Mouse (Mus musculus) left cerebral cortex, postnatal 4 days (tissue): ENCODE measurements around the gene Zfp326. TPM values are rescaled to one million over a fixed set of nuclear protein-coding genes. Genes with fewer than 3 reads are reported as not detected.
A peak's percentile ranks its signal among the peaks of the same experiment; 100 is the strongest.
"Not testable (repeated sequence)": the region's sequence is repeated elsewhere in the genome, so short reads cannot be mapped to it uniquely, and the experiment has no call there.

Experiments used
- DNase-seq: peaks from one replicate; pipeline ENCODE4 v3.0.0-alpha.2; 2022
- intact Hi-C: fragments of 180-260 bp; cut with DNase I; formaldehyde crosslinking; loops from one replicate; pipeline ENCODE4 v1.15.1; 2025
- total RNA-seq, 2 experiments: library from RNA; stranded (reverse); gene quantifications; 2 replicates each; pipeline ENCODE4 v1.2.3; 2021

The Zfp326 gene
- total RNA-seq, 2 experiments from 2014 or later: 57.2 to 64.9 TPM

- intact Hi-C loops: loop anchor here (5.0 kb wide), 2 partner anchors 368 to 458 kb away; no protein-coding TSS in a partner anchor
- not testable (repeated sequence) for DNase-seq
These were observed 11.2 kb upstream of the Zfp326 start for GRCm38 (mm10) chr5:105865110-105865628.

- intact Hi-C loops: loop anchor here (5.0 kb wide), 2 partner anchors 370 to 460 kb away; no protein-coding TSS in a partner anchor
- no peak for DNase-seq
These were observed 8.9 kb upstream of the Zfp326 start for GRCm38 (mm10) chr5:105867427-105867826.

- intact Hi-C loops: loop anchor here (2.0 to 5.0 kb wide), 3 partner anchors 183 to 461 kb away; no protein-coding TSS in a partner anchor
- DNase-seq: peak; percentile 23
These were observed 8.4 kb upstream of the Zfp326 start for GRCm38 (mm10) chr5:105867841-105868447.

- DNase-seq: peak; percentile 84
- intact Hi-C loops: loop anchor here (2.0 to 5.0 kb wide), 3 partner anchors 184 to 461 kb away; no protein-coding TSS in a partner anchor
These were observed 7.8 kb upstream of the Zfp326 start for GRCm38 (mm10) chr5:105868593-105868992.

- DNase-seq: no peak
- intact Hi-C loops: loop anchor here (2.0 to 5.0 kb wide), 3 partner anchors 185 to 462 kb away; no protein-coding TSS in a partner anchor
These were observed 6.6 kb upstream of the Zfp326 start for GRCm38 (mm10) chr5:105869739-105870138.

- no peak for DNase-seq
- intact Hi-C loops: no loop called here
These were observed 5.2 kb upstream of the Zfp326 start for GRCm38 (mm10) chr5:105871140-105871539.

GRCm38 (mm10) chr5:105872176-105872575 lies 4.2 kb upstream of the Zfp326 start:
- intact Hi-C loops: no loop called here
- no peak for DNase-seq

- intact Hi-C loops: no loop called here
- DNase-seq: no peak
These were observed 3.4 kb upstream of the Zfp326 start for GRCm38 (mm10) chr5:105872916-105873315.

- no peak for DNase-seq
- intact Hi-C loops: no loop called here
These were observed 2.6 kb upstream of the Zfp326 start for GRCm38 (mm10) chr5:105873774-105874173.

- no peak for DNase-seq
- intact Hi-C loops: no loop called here
These were observed 1.9 kb upstream of the Zfp326 start for GRCm38 (mm10) chr5:105874476-105874875.

GRCm38 (mm10) chr5:105876925-105877774 lies 785 bp downstream of the Zfp326 start:
- DNase-seq: no peak
- intact Hi-C loops: no loop called here

GRCm38 (mm10) chr5:105887317-105887716 lies 11.0 kb downstream of the Zfp326 start:
- no peak for DNase-seq
- intact Hi-C loops: no loop called here

GRCm38 (mm10) chr5:105898161-105898560 lies 21.8 kb downstream of the Zfp326 start:
- no peak for DNase-seq
- intact Hi-C loops: no loop called here

- no peak for DNase-seq
- intact Hi-C loops: no loop called here
These were observed 32.8 kb downstream of the Zfp326 start for GRCm38 (mm10) chr5:105909209-105909608.

GRCm38 (mm10) chr5:105909671-105910070 lies 33.3 kb downstream of the Zfp326 start:
- intact Hi-C loops: no loop called here
- DNase-seq: no peak

GRCm38 (mm10) chr5:105911498-105911897 lies 35.1 kb downstream of the Zfp326 start:
- intact Hi-C loops: no loop called here
- DNase-seq: no peak

- no peak for DNase-seq
- intact Hi-C loops: no loop called here
These were observed 41.0 kb downstream of the Zfp326 start for GRCm38 (mm10) chr5:105917398-105917797.

- DNase-seq: no peak
These were observed 41.9 kb downstream of the Zfp326 start for GRCm38 (mm10) chr5:105918289-105918688.

GRCm38 (mm10) chr5:105922818-105923487 lies 46.6 kb downstream of the Zfp326 start:
- intact Hi-C loops: loop anchor here (10.0 kb wide), 1 partner anchor 722 kb away; no protein-coding TSS in a partner anchor
- DNase-seq: no peak

More at GRCm38 (mm10) chr5:105918289-105918688, 41.9 kb downstream of the Zfp326 start:
- intact Hi-C loops: no loop called here

- intact Hi-C loops: loop anchor here (10.0 kb wide), 1 partner anchor 720 kb away; no protein-coding TSS in a partner anchor
- DNase-seq: no peak
These were observed 48.0 kb downstream of the Zfp326 start for GRCm38 (mm10) chr5:105924347-105924746.
